Mouse (Mus musculus) gastrocnemius, adult 18-20 months (tissue): Measurements from ENCODE around the gene 1700018B08Rik. TPM values are rescaled to one million over a fixed set of nuclear protein-coding genes. Genes with fewer than 3 reads are reported as not detected.
A peak's percentile ranks its signal among the peaks of the same experiment; 100 is the strongest.

ENCODE experiments used
- DNase-seq: peaks from one replicate; pipeline ENCODE4 v3.0.0; 2021; ENCODE audit warnings: low spot score
- total RNA-seq, 2 experiments: library from RNA; stranded (reverse); gene quantifications; 2 replicates each; pipeline ENCODE4 v1.2.3; 2021

The 1700018B08Rik gene
- total RNA-seq, 2 experiments from 2014 or later, result not detected

GRCm38 (mm10) chr8:121513429-121513828 lies 30.7 kb downstream of the 1700018B08Rik start:
- DNase-seq, result peak; percentile 71

- no peak for DNase-seq
Observed at GRCm38 (mm10) chr8:121511751-121512150, 32.4 kb downstream of the 1700018B08Rik start.

- DNase-seq, result no peak
Observed at GRCm38 (mm10) chr8:121497621-121498020, 46.5 kb downstream of the 1700018B08Rik start.

GRCm38 (mm10) chr8:121491633-121492032 lies 52.5 kb downstream of the 1700018B08Rik start:
- DNase-seq, result no peak

GRCm38 (mm10) chr8:121484072-121484782 lies 59.9 kb downstream of the 1700018B08Rik start:
- DNase-seq, result no peak

Other genes starting within 250 kb of the 1700018B08Rik start
- 100 to 1,000 TPM; 130 to 173 TPM for gene Fbxo31, start 34.5 kb upstream of the 1700018B08Rik start, total RNA-seq
- 100 to 1,000 TPM; 167 to 182 TPM for gene Map1lc3b, start 46.0 kb upstream of the 1700018B08Rik start, total RNA-seq
- gene Zcchc14, start 108.6 kb upstream of the 1700018B08Rik start, total RNA-seq, result 10 to 100 TPM; 15.6 to 17.1 TPM
- under 1 TPM in 1 of 2 experiments, not detected in 1; 0.07 TPM for gene Jph3, start 185.3 kb upstream of the 1700018B08Rik start, total RNA-seq